Mouse (Mus musculus) forebrain, embryonic 16.5 days (tissue): ENCODE data around the gene Rem2. TPM values are rescaled to one million over a fixed set of nuclear protein-coding genes. Genes with fewer than 3 reads are reported as not detected.
A peak's percentile ranks its signal among the peaks of the same experiment; 100 is the strongest.

Source experiments
- ATAC-seq: fragments of 200-750 bp; cut with Nextera tagmentation; 2 replicates; pipeline ENCODE4 v1.8.0; 2017; ENCODE audit warnings: mild to moderate bottlenecking, moderate library complexity
- H3K27ac ChIP-seq: fragments of 300-500 bp; sonication (generic); 2 replicates; pipeline ENCODE4 v1.5.1; 2014; ENCODE audit warnings: low read length, control low read depth
- H3K27me3 ChIP-seq: fragments of 300-500 bp; sonication (generic); replicated peaks from 2 replicates; pipeline ENCODE4 v1.6.1; 2014; ENCODE audit warnings: low read length; ENCODE audit not compliant: control insufficient read depth, insufficient read depth
- H3K36me3 ChIP-seq: fragments of 300-500 bp; sonication (generic); 2 replicates; pipeline ENCODE4 v1.6.1; 2014; ENCODE audit not compliant: control insufficient read depth, insufficient read depth
- H3K4me1 ChIP-seq: fragments of 300-500 bp; sonication (generic); replicated peaks from 2 replicates; pipeline ENCODE4 v1.6.1; 2014; ENCODE audit warnings: low read length; ENCODE audit not compliant: control insufficient read depth, insufficient read depth
- H3K4me2 ChIP-seq: fragments of 300-500 bp; sonication (generic); 2 replicates; pipeline ENCODE4 v1.6.1; 2014; ENCODE audit warnings: mild to moderate bottlenecking, low read length, control low read depth
- H3K4me3 ChIP-seq: fragments of 300-500 bp; sonication (generic); replicated peaks from 2 replicates; pipeline ENCODE4 v1.5.1; 2014; ENCODE audit warnings: mild to moderate bottlenecking, low read length, control low read depth
- H3K9ac ChIP-seq: fragments of 300-500 bp; sonication (generic); replicated peaks from 2 replicates; pipeline ENCODE4 v1.6.1; 2014; ENCODE audit warnings: low read depth, low read length, control low read depth
- H3K9me3 ChIP-seq: fragments of 300-500 bp; sonication (generic); 2 replicates; pipeline ENCODE4 v1.6.1; 2016; ENCODE audit warnings: low read length; ENCODE audit not compliant: control insufficient read depth
- WGBS: fragments of 180-500 bp; shearing (Covaris S2); extraction: QIAGEN DNeasy Blood & Tissue Kit; methylation state at CpG from one replicate; pipeline ENCODE4 v1.1.7; 2014; 5-methylcytosine and 5-hydroxymethylcytosine counted together
- polyA plus RNA-seq: library from polyadenylated mRNA; unstranded; fragments of >200 nt; fragmentation: Nextera tagmentation; extraction: Ambion mirVana; gene quantifications from 2 replicates; pipeline ENCODE4 v1.2.1, GENCODE M21; 2015

Gene Rem2
- polyA plus RNA-seq, 1 experiment from 2014 or later: 27.7 TPM

GRCm38 (mm10) chr14:54463108-54463958 lies 12.6 kb upstream of the Rem2 start:
- H3K4me3 ChIP-seq: peak overlapping the region; percentile 87
- WGBS: 15% methylated on average over 12 of the region's 12 CpGs
- ATAC-seq: peak; percentile 69

GRCm38 (mm10) chr14:54463959-54464292 lies 12.0 kb upstream of the Rem2 start, which contains the start of gene Lrp10:
Gene Lrp10 (plus strand): TSS chr14:54464137.
- Histone ChIP-seq H3K27me3 (no peaks in the 10 kb centered on the region), H3K9me3 (no peaks in the 10 kb centered on the region), H3K4me1 (peaks cover 13% of the 10 kb centered on the region), H3K4me2 (peak within 1 kb of the TSS; percentile 70), H3K4me3 (peak within 1 kb of the TSS; percentile 87), H3K9ac (peak within 1 kb of the TSS; percentile 84), H3K36me3 (peaks cover 5% of the 10 kb centered on the region), H3K27ac (peak within 1 kb of the TSS; percentile 72)
- peak; percentile 91 for ATAC-seq
- 0% methylated on average over 35 of the region's 35 CpGs for WGBS

More at GRCm38 (mm10) chr14:54463108-54463958, 12.6 kb upstream of the Rem2 start:
- Histone ChIP-seq H3K27ac (peak overlapping the region; percentile 72), H3K4me1 (peaks cover 13% of the 10 kb centered on the region), H3K9ac (peak overlapping the region; percentile 84), H3K27me3 (no peaks in the 10 kb centered on the region), H3K9me3 (no peaks in the 10 kb centered on the region), H3K4me2 (peak overlapping the region; percentile 70), H3K36me3 (peaks cover 5% of the 10 kb centered on the region; the same call in 1 of the 2 replicates)

DNA sequence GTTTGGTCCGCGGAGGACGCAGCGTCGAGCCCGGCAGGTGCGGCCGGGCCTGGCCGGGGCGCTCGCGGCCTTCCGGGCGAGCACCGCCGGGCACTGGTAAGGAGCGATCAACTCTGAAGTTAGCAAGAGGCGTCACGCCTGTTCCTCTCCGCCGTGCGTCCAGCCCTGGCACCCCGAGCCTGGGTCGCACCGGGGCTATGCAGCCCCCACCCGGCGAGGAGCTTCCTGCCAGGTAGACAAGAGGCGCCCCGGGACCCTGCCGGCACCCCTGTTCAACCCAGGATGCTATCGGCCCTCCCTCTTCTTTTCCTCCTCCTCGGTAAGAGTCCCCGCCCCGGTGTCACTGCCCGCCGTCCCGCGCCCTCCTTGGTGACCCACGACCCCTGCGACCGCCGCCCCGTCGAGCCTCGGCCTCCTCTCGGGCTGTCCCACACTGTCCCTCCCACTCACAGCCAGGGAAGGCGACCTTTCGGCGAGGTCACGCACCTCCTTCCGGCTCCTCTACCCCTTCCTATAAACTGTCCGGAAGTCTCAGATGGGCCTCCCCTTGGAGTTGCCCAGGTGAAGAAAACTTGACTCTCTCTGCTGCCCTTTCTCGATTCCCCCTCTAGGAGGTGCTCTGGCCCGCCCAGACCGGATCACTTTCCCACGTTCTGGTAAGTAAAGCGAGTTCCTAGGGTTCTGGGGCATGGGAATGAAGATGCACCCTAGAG lies 11.5 kb upstream of the Rem2 start:
- peaks cover 10% of the 10 kb centered on the region for H3K36me3 ChIP-seq
- H3K4me3 ChIP-seq: peak overlapping the region; percentile 87
- peak overlapping the region; percentile 84 for H3K9ac ChIP-seq
- WGBS: 1% methylated on average over 56 of the region's 57 CpGs
- H3K4me2 ChIP-seq: peak overlapping the region; percentile 70
- H3K27ac ChIP-seq: peak overlapping the region; percentile 41
- no peaks in the 10 kb centered on the region for H3K9me3 ChIP-seq
- peak; percentile 72 for ATAC-seq
- peaks cover 13% of the 10 kb centered on the region for H3K4me1 ChIP-seq
- H3K27me3 ChIP-seq: no peaks in the 10 kb centered on the region

DNA sequence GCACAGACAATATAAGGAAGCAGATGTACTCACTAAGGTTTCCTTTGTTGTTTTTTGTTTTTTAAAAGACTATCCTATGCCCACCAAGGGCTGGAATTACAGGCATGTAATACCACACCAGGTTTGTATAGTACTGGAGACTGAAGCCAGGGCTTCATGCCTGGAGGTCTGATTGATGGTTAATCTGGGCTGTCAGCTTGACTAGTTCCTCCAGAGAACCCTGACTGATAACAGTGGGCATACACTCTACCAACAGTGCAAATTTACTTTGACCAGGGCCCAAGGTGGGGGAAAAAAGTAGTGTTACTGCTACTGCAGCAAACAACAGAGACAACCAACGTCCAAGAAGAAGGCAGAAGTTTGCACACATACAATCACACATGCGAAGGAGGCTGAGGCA lies 4.4 kb upstream of the Rem2 start:
- Histone ChIP-seq H3K36me3 (peaks cover 14% of the 10 kb centered on the region), H3K4me2 (no peak overlapping the region), H3K4me3 (no peak overlapping the region), H3K27me3 (no peaks in the 10 kb centered on the region), H3K4me1 (peaks cover 16% of the 10 kb centered on the region), H3K27ac (no peak overlapping the region), H3K9ac (no peak overlapping the region), H3K9me3 (no peaks in the 10 kb centered on the region)
- no peak for ATAC-seq
- 87% methylated on average over 2 of the region's 2 CpGs for WGBS

DNA sequence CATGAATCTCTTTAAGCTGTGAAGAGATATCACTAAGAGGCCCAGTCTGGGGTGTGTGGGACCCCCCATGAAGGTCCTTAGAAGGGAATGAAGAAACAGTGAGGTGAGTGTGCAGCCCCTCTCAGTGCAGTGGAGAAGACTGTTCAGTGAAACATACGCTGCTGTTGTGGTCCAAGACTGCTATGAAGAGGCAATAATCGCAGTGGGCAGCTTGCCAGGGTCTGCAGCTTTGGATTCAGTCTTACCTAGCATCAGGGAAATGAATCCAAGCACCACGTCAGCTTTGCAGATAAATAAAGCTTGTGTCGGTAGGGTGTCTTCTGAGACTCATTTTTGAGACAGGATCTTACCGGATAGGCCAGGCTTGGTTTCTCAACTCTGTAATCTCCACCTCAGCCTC lies 3.2 kb upstream of the Rem2 start:
- Histone ChIP-seq H3K4me2 (no peak overlapping the region), H3K36me3 (peaks cover 14% of the 10 kb centered on the region), H3K27ac (no peak overlapping the region), H3K4me3 (no peak overlapping the region), H3K4me1 (peaks cover 20% of the 10 kb centered on the region), H3K9me3 (no peaks in the 10 kb centered on the region), H3K27me3 (no peaks in the 10 kb centered on the region), H3K9ac (no peak overlapping the region)
- ATAC-seq: no peak
- 37% methylated on average over 5 of the region's 5 CpGs for WGBS

- H3K27ac ChIP-seq: no peak overlapping the region
- H3K9ac ChIP-seq: no peak overlapping the region
- H3K4me1 ChIP-seq: peaks cover 26% of the 10 kb centered on the region
- H3K27me3 ChIP-seq: 0 out of 2 replicates have a peak, but pooled peaks cover 4% of the 10 kb centered on the region
- no peak for ATAC-seq
- WGBS: 62% methylated on average over 5 of the region's 5 CpGs
- H3K4me2 ChIP-seq: no peak overlapping the region
- 0 out of 2 replicates have a peak, but pooled peaks cover 1% of the 10 kb centered on the region for H3K36me3 ChIP-seq
- H3K4me3 ChIP-seq: no peak overlapping the region
- no peaks in the 10 kb centered on the region for H3K9me3 ChIP-seq
Measured at GRCm38 (mm10) chr14:54474744-54475143, 1.2 kb upstream of the Rem2 start.

DNA sequence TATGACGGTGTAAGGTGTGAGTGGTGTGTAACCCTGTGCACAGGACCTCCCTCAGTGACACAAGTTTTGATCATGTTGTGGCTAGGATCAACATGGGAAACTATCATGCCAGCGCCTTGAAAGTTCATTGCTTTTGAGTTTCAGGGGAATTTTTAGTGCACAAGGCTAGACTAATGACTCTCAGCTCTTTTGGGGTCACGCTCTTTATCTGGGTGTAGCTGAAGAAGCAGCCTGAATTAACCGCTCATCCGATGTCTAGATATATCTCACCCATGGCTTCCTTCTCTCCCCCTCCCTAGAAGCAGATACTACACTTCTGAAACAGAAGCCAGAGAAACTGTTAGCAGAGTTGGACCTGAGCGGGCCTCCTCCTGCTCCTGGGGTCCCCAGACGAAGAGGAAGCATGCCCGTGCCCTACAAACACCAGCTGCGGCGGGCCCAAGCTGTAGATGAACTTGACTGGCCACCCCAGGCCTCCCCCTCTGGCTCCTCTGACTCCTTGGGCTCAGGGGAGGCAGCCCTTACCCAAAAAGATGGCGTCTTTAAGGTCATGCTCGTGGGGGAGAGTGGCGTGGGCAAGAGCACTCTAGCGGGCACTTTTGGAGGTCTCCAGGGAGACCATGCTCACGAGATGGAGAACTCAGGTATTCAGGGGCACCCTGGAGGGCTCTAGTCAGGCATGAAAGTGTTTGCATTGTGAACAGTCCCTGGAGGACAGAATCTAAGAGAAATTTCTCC lies 1.4 kb downstream of the Rem2 start:
- Histone ChIP-seq H3K27me3 (0 out of 2 replicates have a peak, but pooled peaks cover 8% of the 10 kb centered on the region), H3K36me3 (no peaks in the 10 kb centered on the region), H3K4me1 (peaks cover 25% of the 10 kb centered on the region), H3K4me2 (peak overlapping the region; percentile 97), H3K27ac (no peak overlapping the region), H3K4me3 (peak overlapping the region; percentile 65), H3K9ac (peak overlapping the region; percentile 75), H3K9me3 (no peaks in the 10 kb centered on the region)
- ATAC-seq: no peak
- 73% methylated on average over 15 of the region's 15 CpGs for WGBS

- Histone ChIP-seq H3K9me3 (no peaks in the 10 kb centered on the region), H3K4me3 (peak overlapping the region; percentile 30), H3K36me3 (no peaks in the 10 kb centered on the region), H3K9ac (peak overlapping the region; percentile 47), H3K4me1 (peaks cover 20% of the 10 kb centered on the region), H3K27ac (no peak overlapping the region), H3K27me3 (0 out of 2 replicates have a peak, but pooled peaks cover 8% of the 10 kb centered on the region), H3K4me2 (peak overlapping the region; percentile 45)
- 3% methylated on average over 40 of the region's 40 CpGs for WGBS
- ATAC-seq: no peak
Measured at GRCm38 (mm10) chr14:54479451-54479920, 3.6 kb downstream of the Rem2 start.
